Mouse (Mus musculus) MEL (cell line): ENCODE measurements around the gene Zmat5. TPM values are rescaled to one million over a fixed set of nuclear protein-coding genes. Genes with fewer than 3 reads are reported as not detected.
A peak's percentile ranks its signal among the peaks of the same experiment; 100 is the strongest.

ENCODE experiments used
- DNase-seq: peaks from one replicate; pipeline ENCODE4 v3.0.0; 2011; ENCODE audit warnings: low read depth, low spot score
- H3K27ac ChIP-seq: 2 replicates; pipeline ENCODE4 v1.5.1; 2012; ENCODE audit warnings: low read depth, mild to moderate bottlenecking, control low read depth, low read length, moderate library complexity; ENCODE audit not compliant: control insufficient read depth
- H3K27me3 ChIP-seq, 2 experiments: fragments of 150-350 bp in 1 of 2; sonication (generic) in 1 of 2; 2 replicates each; pipeline ENCODE4 v1.6.1; 2012; ENCODE audit warnings: low read length in 2 of 2, mild to moderate bottlenecking in 2 of 2, improper control_type of control experiment in 1 of 2, moderate library complexity in 1 of 2; ENCODE audit not compliant: insufficient read depth in 2 of 2, control insufficient read depth in 1 of 2
- H3K36me3 ChIP-seq, 2 experiments: 2 replicates each; pipeline ENCODE4 v1.6.1; 2012 to 2014; ENCODE audit warnings: low read length in 2 of 2, improper control_type of control experiment in 1 of 2, inconsistent platforms in 1 of 2, mild to moderate bottlenecking in 1 of 2; ENCODE audit not compliant: insufficient read depth in 2 of 2, control insufficient read depth in 1 of 2
- H3K4me1 ChIP-seq, 2 experiments: fragments of 150-350 bp in 1 of 2; sonication (generic) in 1 of 2; 2 replicates each; pipeline ENCODE4 v1.6.1; 2012; ENCODE audit warnings: low read length in 2 of 2, improper control_type of control experiment in 1 of 2, mild to moderate bottlenecking in 1 of 2; ENCODE audit not compliant: insufficient read depth in 2 of 2, control insufficient read depth in 1 of 2
- H3K4me3 ChIP-seq, 2 experiments: fragments of 150-350 bp in 1 of 2; sonication (generic) in 1 of 2; 2 replicates each; pipeline ENCODE4 v1.5.1; 2012; ENCODE audit warnings: low read depth in 2 of 2, low read length in 2 of 2, mild to moderate bottlenecking in 2 of 2, moderate library complexity in 2 of 2, control low read depth in 1 of 2, improper control_type of control experiment in 1 of 2; ENCODE audit not compliant: control insufficient read depth in 1 of 2, insufficient read depth in 1 of 2
- H3K79me2 ChIP-seq: 2 replicates; pipeline ENCODE4 v1.6.1; 2012; ENCODE audit warnings: mild to moderate bottlenecking, low read length, moderate library complexity; ENCODE audit not compliant: control insufficient read depth, poor library complexity, insufficient read depth
- H3K9ac ChIP-seq: 2 replicates; pipeline ENCODE4 v1.6.1; 2012; ENCODE audit warnings: low read depth, mild to moderate bottlenecking, control low read depth, low read length, moderate library complexity; ENCODE audit not compliant: control insufficient read depth, poor library complexity, severe bottlenecking
- H3K9me3 ChIP-seq: fragments of 150-350 bp; sonication (generic); replicated peaks from 2 replicates; pipeline ENCODE4 v1.6.1; 2012; ENCODE audit warnings: mild to moderate bottlenecking, low read length, improper control_type of control experiment, moderate library complexity; ENCODE audit not compliant: insufficient read depth
- BHLHE40 ChIP-seq: IDR thresholded peaks from 2 replicates; pipeline ENCODE4 v1.6.1; 2012; ENCODE audit warnings: low read depth, mild to moderate bottlenecking, inconsistent platforms, low read length, improper control_type of control experiment, borderline replicate concordance
- CHD1 ChIP-seq: IDR thresholded peaks from 2 replicates; pipeline ENCODE4 v1.6.1; 2012; ENCODE audit warnings: low read depth, mild to moderate bottlenecking, inconsistent platforms, low read length, improper control_type of control experiment
- CTCF ChIP-seq, 3 experiments: IDR thresholded peaks in 2 of 3; conservative IDR thresholded peaks in 1 of 3; 2 replicates each; pipeline ENCODE4 v1.5.1; 2011 to 2012; ENCODE audit warnings: low read length in 3 of 3, low read depth in 2 of 3, mild to moderate bottlenecking in 2 of 3, improper control_type of control experiment in 1 of 3, inconsistent platforms in 1 of 3, mixed read lengths in 1 of 3, moderate library complexity in 1 of 3; ENCODE audit not compliant: control insufficient read depth in 1 of 3, insufficient read depth in 1 of 3, poor library complexity in 1 of 3, severe bottlenecking in 1 of 3
- E2F4 ChIP-seq: IDR thresholded peaks from 2 replicates; pipeline ENCODE4 v1.6.1; 2011; ENCODE audit warnings: low read depth, low read length, improper control_type of control experiment, borderline replicate concordance
- ELF1 ChIP-seq: IDR thresholded peaks from 2 replicates; pipeline ENCODE4 v1.6.1; 2014; ENCODE audit warnings: low read depth, mild to moderate bottlenecking, inconsistent platforms, low read length, improper control_type of control experiment, moderate library complexity
- EP300 ChIP-seq, 2 experiments: IDR thresholded peaks; 2 replicates each; pipeline ENCODE4 v1.6.1; 2011; ENCODE audit warnings: improper control_type of control experiment in 2 of 2, low read length in 2 of 2, low read depth in 1 of 2, mild to moderate bottlenecking in 1 of 2
- ETS1 ChIP-seq: IDR thresholded peaks from 2 replicates; pipeline ENCODE4 v1.6.1; 2012; ENCODE audit warnings: low read depth, mild to moderate bottlenecking, inconsistent platforms, low read length, improper control_type of control experiment, moderate library complexity
- GABPA ChIP-seq: IDR thresholded peaks from 2 replicates; pipeline ENCODE4 v1.6.1; 2012; ENCODE audit warnings: low read depth, mild to moderate bottlenecking, inconsistent platforms, low read length, improper control_type of control experiment, moderate library complexity
- GATA1 ChIP-seq: IDR thresholded peaks from 2 replicates; pipeline ENCODE4 v1.6.1; 2011; ENCODE audit warnings: low read depth, low read length, improper control_type of control experiment
- HCFC1 ChIP-seq: IDR thresholded peaks from 2 replicates; pipeline ENCODE4 v1.6.1; 2012; ENCODE audit warnings: low read depth, mild to moderate bottlenecking, inconsistent platforms, low read length, improper control_type of control experiment, moderate library complexity
- JUND ChIP-seq: IDR thresholded peaks from 2 replicates; pipeline ENCODE4 v1.6.1; 2011; ENCODE audit warnings: low read depth, mild to moderate bottlenecking, improper control_type of control experiment, low read length
- KAT2A ChIP-seq: conservative IDR thresholded peaks from 2 replicates; pipeline ENCODE4 v1.6.1; 2012; ENCODE audit warnings: low read depth, low read length, improper control_type of control experiment, inconsistent platforms
- MAX ChIP-seq: IDR thresholded peaks from 2 replicates; pipeline ENCODE4 v1.6.1; 2011; ENCODE audit warnings: low read length, improper control_type of control experiment
- MAZ ChIP-seq: IDR thresholded peaks from 2 replicates; pipeline ENCODE4 v1.6.1; 2012; ENCODE audit warnings: low read depth, mild to moderate bottlenecking, inconsistent platforms, low read length, improper control_type of control experiment
- MEF2A ChIP-seq: IDR thresholded peaks from 2 replicates; pipeline ENCODE4 v1.6.1; 2014; ENCODE audit warnings: low read depth, mild to moderate bottlenecking, inconsistent platforms, low read length, improper control_type of control experiment; ENCODE audit not compliant: poor library complexity, insufficient replicate concordance, severe bottlenecking; ENCODE audit errors: extremely low read depth
- MXI1 ChIP-seq: IDR thresholded peaks from 2 replicates; pipeline ENCODE4 v1.6.1; 2011; ENCODE audit warnings: mild to moderate bottlenecking, low read depth, low read length, improper control_type of control experiment
- MYB ChIP-seq: IDR thresholded peaks from 2 replicates; pipeline ENCODE4 v1.6.1; 2011; ENCODE audit warnings: mild to moderate bottlenecking, low read depth, low read length, improper control_type of control experiment
- MYC ChIP-seq: IDR thresholded peaks from 2 replicates; pipeline ENCODE4 v1.6.1; 2011; ENCODE audit warnings: low read depth, mild to moderate bottlenecking, low read length, improper control_type of control experiment, moderate library complexity
- NELFE ChIP-seq: IDR thresholded peaks from 2 replicates; pipeline ENCODE4 v1.6.1; 2011; ENCODE audit warnings: low read depth, low read length, improper control_type of control experiment
- NRF1 ChIP-seq: IDR thresholded peaks from 2 replicates; pipeline ENCODE4 v1.6.1; 2014; ENCODE audit warnings: low read depth, mild to moderate bottlenecking, inconsistent platforms, low read length, improper control_type of control experiment, moderate library complexity; ENCODE audit not compliant: poor library complexity, insufficient read depth, severe bottlenecking
- POLR2AphosphoS2 ChIP-seq: IDR thresholded peaks from 2 replicates; pipeline ENCODE4 v1.6.1; 2011; ENCODE audit warnings: low read length, improper control_type of control experiment
- POLR2AphosphoS5 ChIP-seq: IDR thresholded peaks from 2 replicates; pipeline ENCODE4 v1.6.1; 2012; ENCODE audit warnings: low read depth, borderline replicate concordance, mild to moderate bottlenecking, inconsistent platforms, low read length, moderate library complexity, mixed read lengths
- RAD21 ChIP-seq: IDR thresholded peaks from 2 replicates; pipeline ENCODE4 v1.6.1; 2011; ENCODE audit warnings: mild to moderate bottlenecking, low read depth, low read length, improper control_type of control experiment
- RCOR1 ChIP-seq: IDR thresholded peaks from 2 replicates; pipeline ENCODE4 v1.6.1; 2012; ENCODE audit warnings: low read depth, mild to moderate bottlenecking, inconsistent platforms, low read length, improper control_type of control experiment
- SIN3A ChIP-seq: IDR thresholded peaks from 2 replicates; pipeline ENCODE4 v1.6.1; 2012; ENCODE audit warnings: low read length, improper control_type of control experiment, inconsistent platforms
- SMC3 ChIP-seq: IDR thresholded peaks from 2 replicates; pipeline ENCODE4 v1.6.1; 2011; ENCODE audit warnings: low read depth, low read length, improper control_type of control experiment
- TAL1 ChIP-seq: IDR thresholded peaks from 2 replicates; pipeline ENCODE4 v1.6.1; 2012; ENCODE audit warnings: mild to moderate bottlenecking, inconsistent platforms, low read length, moderate library complexity, mixed read lengths
- TBP ChIP-seq: IDR thresholded peaks from 2 replicates; pipeline ENCODE4 v1.8.0; 2011; ENCODE audit warnings: low read depth, low read length, improper control_type of control experiment
- TCF12 ChIP-seq: IDR thresholded peaks from 2 replicates; pipeline ENCODE4 v1.6.1; 2014; ENCODE audit warnings: low read depth, mild to moderate bottlenecking, inconsistent platforms, low read length, improper control_type of control experiment, moderate library complexity
- UBTF ChIP-seq: IDR thresholded peaks from 2 replicates; pipeline ENCODE4 v1.6.1; 2012; ENCODE audit warnings: low read depth, mild to moderate bottlenecking, inconsistent platforms, low read length, improper control_type of control experiment, moderate library complexity, borderline replicate concordance; ENCODE audit not compliant: insufficient read depth
- USF2 ChIP-seq, 2 experiments: IDR thresholded peaks; 2 replicates each; pipeline ENCODE4 v1.6.1; 2011 to 2012; ENCODE audit warnings: improper control_type of control experiment in 2 of 2, low read length in 2 of 2, borderline replicate concordance in 1 of 2, inconsistent platforms in 1 of 2, low read depth in 1 of 2, mild to moderate bottlenecking in 1 of 2; ENCODE audit not compliant: insufficient read depth in 1 of 2
- ZC3H11A ChIP-seq: IDR thresholded peaks from 2 replicates; pipeline ENCODE4 v1.6.1; 2012; ENCODE audit warnings: low read depth, mild to moderate bottlenecking, inconsistent platforms, low read length, improper control_type of control experiment
- ZMIZ1 ChIP-seq: IDR thresholded peaks from 2 replicates; pipeline ENCODE4 v1.6.1; 2012; ENCODE audit warnings: low read depth, mild to moderate bottlenecking, inconsistent platforms, low read length, improper control_type of control experiment, moderate library complexity
- ZNF384 ChIP-seq: IDR thresholded peaks from 2 replicates; pipeline ENCODE4 v1.6.1; 2012; ENCODE audit warnings: low read depth, mild to moderate bottlenecking, inconsistent platforms, low read length, improper control_type of control experiment
- polyA plus RNA-seq, 2 experiments: library from polyadenylated mRNA; stranded (reverse) in 1 of 2; unstranded in 1 of 2; fragments of >175 nt in 1 of 2; fragments of >200 nt in 1 of 2; gene quantifications; 2 replicates each; pipeline versions ENCODE4 v1.2.1 to v1.2.4; 2012; ENCODE audit warnings: low replicate concordance in 2 of 2, low read depth in 1 of 2; ENCODE audit not compliant: insufficient read length in 2 of 2, insufficient read depth in 1 of 2, missing spikeins in 1 of 2
- total RNA-seq: library from RNA; depleted of rRNA; stranded (reverse); fragments of 300-350 nt; gene quantifications from 2 replicates; pipeline ENCODE4 v1.2.3, GENCODE M21; 2012; rRNA removed

Zmat5 gene
- total RNA-seq (39.3 and 40.1 TPM in 2 replicates), polyA plus RNA-seq (10 to 100 TPM in 1 of 2 experiments, not detected in 1; 36.9 TPM)

DNA sequence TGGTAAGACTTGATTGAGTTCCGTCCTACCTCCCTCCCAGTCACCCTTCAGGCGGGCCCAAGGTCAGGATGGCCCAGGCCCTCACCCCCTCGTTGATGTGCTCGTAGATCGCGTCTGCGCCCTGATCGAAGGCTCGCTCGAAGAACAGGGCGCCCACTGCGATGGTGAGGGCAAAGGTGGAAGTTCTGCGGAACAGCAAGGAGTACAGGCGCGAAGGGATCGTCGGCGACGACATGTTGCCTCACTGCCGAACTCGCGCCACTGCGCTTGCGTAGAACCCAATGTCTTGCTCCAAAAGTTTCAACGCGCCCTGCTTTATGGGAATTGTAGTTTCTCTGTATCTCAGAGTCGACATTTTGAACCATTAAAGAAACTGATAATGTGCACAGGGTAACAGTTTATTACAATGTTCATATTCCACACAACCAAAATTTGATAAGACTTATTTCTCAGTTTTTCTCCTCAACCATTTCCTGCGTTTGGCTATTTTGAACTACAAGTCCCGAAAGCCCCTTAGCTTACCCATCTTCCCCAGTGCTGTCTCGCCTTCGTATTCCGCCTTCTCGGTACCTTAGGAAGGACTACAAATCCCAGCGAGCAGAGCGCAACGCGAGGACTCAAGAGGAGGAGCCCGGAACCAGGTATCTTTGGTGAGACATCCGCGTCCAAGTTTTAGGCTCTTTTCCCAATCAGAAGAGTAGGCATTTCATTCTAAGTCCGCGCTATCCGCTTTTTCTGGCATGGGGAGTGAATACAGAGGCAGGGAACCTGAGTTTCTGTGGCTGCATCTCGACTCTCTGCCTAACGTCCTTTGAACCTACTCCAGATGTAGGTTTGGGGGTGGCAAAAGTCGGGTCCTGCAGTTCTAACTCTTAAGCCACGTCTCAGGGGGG lies at the start of gene Zmat5, which contains the start of gene Uqcr10:
Gene Zmat5, plus strand, starts transcription at position 607 of the 893 bp plus-strand sequence.
Gene Uqcr10, minus strand, starts transcription at position 271 of the 893 bp plus-strand sequence.
- Histone ChIP-seq H3K36me3 (peaks cover 0 to 16% of the 10 kb centered on the region in 2 experiments; a peak in 3 of 4 replicates), H3K4me3 (peak within 1 kb of the TSS; percentile 68 to 96), H3K4me1 (peaks cover 0 to 7% of the 10 kb centered on the region in 2 experiments; a peak in 2 of 4 replicates), H3K27ac (peak within 1 kb of the TSS; percentile 81), H3K79me2 (peaks cover 28% of the 10 kb centered on the region), H3K9ac (peak within 1 kb of the TSS; percentile 90), H3K9me3 (no peaks in the 10 kb centered on the region), H3K27me3 (no peaks in the 10 kb centered on the region)
- DNase-seq, result peak; percentile 100
- TF ChIP-seq E2F4 (no peak), ZMIZ1 (peak; percentile 73), TBP (peak; percentile 80), ZC3H11A (no peak), MAZ (no peak; the same call in 1 of the 2 replicates), POLR2AphosphoS5 (no peak), SMC3 (no peak), USF2 (IDR thresholded peaks at IDR 0.05; ENCODE audit: borderline replicate concordance in 1 of 2, insufficient read depth in 1 of 2, low read depth in 1 of 2, low read length in 2 of 2) (no peak), MEF2A (no peak), TCF12 (peak; percentile 63), MAX (peak; percentile 49), EP300 (IDR thresholded peaks at IDR 0.05; ENCODE audit: low read depth in 1 of 2, low read length in 2 of 2) (no peak), ELF1 (peak; percentile 98), NRF1 (peak; percentile 82), NELFE (peak; percentile 97), RCOR1 (no peak), MXI1 (peak; percentile 93), JUND (no peak), KAT2A (peak; percentile 100), ETS1 (no peak; the same call in 1 of the 2 replicates), GABPA (no peak; the same call in 1 of the 2 replicates), BHLHE40 (no peak), TAL1 (no peak), GATA1 (0 out of 2 replicates have a peak, but pooled peaks have one; percentile 12), POLR2AphosphoS2 (peak; percentile 97), UBTF (no peak), CHD1 (no peak), ZNF384 (no peak), SIN3A (peak; percentile 99), CTCF (IDR thresholded peaks at IDR 0.05 in 2 of 3, conservative IDR thresholded peaks at IDR 0.05 in 1 of 3; ENCODE audit: control insufficient read depth in 1 of 3, insufficient read depth in 1 of 3, low read depth in 2 of 3, low read length in 3 of 3, poor library complexity in 1 of 3, severe bottlenecking in 1 of 3) (no peak), RAD21 (no peak), MYB (no peak), HCFC1 (peak; percentile 97), MYC (peak; percentile 97)
